7 mouse cellular contexts compared by ENCODE assay signal in genomic region chr15:79777749-79778148, GRCm38 (mm10). TPM values are rescaled to one million over a fixed set of nuclear protein-coding genes. Genes with fewer than 3 reads are reported as not detected.
DNase-seq lines count a peak whose midpoint lies in the region; ATAC-seq and TF ChIP-seq lines count a peak whose summit lies in the region.

Gene Dnal4, minus strand, starts transcription at chr15:79777849.

- no peak within 1 kb of the TSS for H3K27ac ChIP-seq in forebrain, embryonic 12.5 days
- no peak within 1 kb of the TSS for H3K27ac ChIP-seq in intestine, embryonic 14.5 days (ENCODE audit: low read depth)
- H3K27ac ChIP-seq in midbrain, postnatal 0 days (ENCODE audit: low read depth, low read length): no peak within 1 kb of the TSS

- no peak for ATAC-seq in forebrain, embryonic 12.5 days (ENCODE audit: low FRiP score)
- ATAC-seq in intestine, embryonic 14.5 days (replicated peaks; ENCODE audit: low FRiP score, low TSS enrichment, low read depth): no peak
- ATAC-seq in midbrain, postnatal 0 days (ENCODE audit: low FRiP score): no peak
- ATAC-seq in CD4-positive, CD25-positive, alpha-beta regulatory T cell, adult 4 months: no peak

- H3K4me2 ChIP-seq in forebrain, embryonic 12.5 days: no peak within 1 kb of the TSS
- no peak within 1 kb of the TSS for H3K4me2 ChIP-seq in intestine, embryonic 14.5 days (ENCODE audit: low read length)
- H3K4me2 ChIP-seq in midbrain, postnatal 0 days (ENCODE audit: low read depth, low read length, poor library complexity, severe bottlenecking): no peak within 1 kb of the TSS

- H3K4me3 ChIP-seq in forebrain, embryonic 12.5 days (replicated peaks): no peak within 1 kb of the TSS
- H3K4me3 ChIP-seq in intestine, embryonic 14.5 days (ENCODE audit: low read depth, low read length): no peak within 1 kb of the TSS
- H3K4me3 ChIP-seq in midbrain, postnatal 0 days (ENCODE audit: low read depth, low read length): no peak within 1 kb of the TSS

- no peak for TF ChIP-seq CTCF in midbrain, postnatal 0 days (IDR thresholded peaks at IDR 0.05)

- H3K9me3 ChIP-seq in forebrain, embryonic 12.5 days: no peaks in the 10 kb centered on the region
- no peaks in the 10 kb centered on the region for H3K9me3 ChIP-seq in intestine, embryonic 14.5 days (ENCODE audit: control insufficient read depth, low read length)
- no peaks in the 10 kb centered on the region for H3K9me3 ChIP-seq in midbrain, postnatal 0 days (ENCODE audit: low read length)

- H3K4me1 ChIP-seq in forebrain, embryonic 12.5 days: peaks cover 18% of the 10 kb centered on the region
- H3K4me1 ChIP-seq in intestine, embryonic 14.5 days (replicated peaks; ENCODE audit: control insufficient read depth, insufficient read depth, low read length): peaks cover 14% of the 10 kb centered on the region
- peaks cover 12% of the 10 kb centered on the region for H3K4me1 ChIP-seq in midbrain, postnatal 0 days (ENCODE audit: insufficient read depth, low read length)

- H3K9ac ChIP-seq in forebrain, embryonic 12.5 days: no peak within 1 kb of the TSS
- H3K9ac ChIP-seq in intestine, embryonic 14.5 days (ENCODE audit: low read length): no peak within 1 kb of the TSS
- H3K9ac ChIP-seq in midbrain, postnatal 0 days (replicated peaks; ENCODE audit: low read length, poor library complexity, severe bottlenecking): no peak within 1 kb of the TSS

- H3K27me3 ChIP-seq in forebrain, embryonic 12.5 days: 0 out of 2 replicates have a peak, but pooled peaks cover 3% of the 10 kb centered on the region
- H3K27me3 ChIP-seq in intestine, embryonic 14.5 days (replicated peaks; ENCODE audit: control insufficient read depth, insufficient read depth, low read length): no peaks in the 10 kb centered on the region
- H3K27me3 ChIP-seq in midbrain, postnatal 0 days (ENCODE audit: insufficient read depth, low read length): no peaks in the 10 kb centered on the region

- DNase-seq in thymus, postnatal 0 days (ENCODE audit: low spot score): no peak
- no peak for DNase-seq in thymus, postnatal 25 days
- DNase-seq in intestine, embryonic 14.5 days (ENCODE audit: low spot score): no peak
- DNase-seq in midbrain, postnatal 0 days (ENCODE audit: low spot score): no peak
- no peak for DNase-seq in cerebellum, adult 9-11 months

- no peaks in the 10 kb centered on the region for H3K36me3 ChIP-seq in forebrain, embryonic 12.5 days (replicated peaks)
- no peaks in the 10 kb centered on the region for H3K36me3 ChIP-seq in intestine, embryonic 14.5 days (ENCODE audit: control insufficient read depth, insufficient read depth, low read length)
- H3K36me3 ChIP-seq in midbrain, postnatal 0 days (ENCODE audit: insufficient read depth, low read length): no peaks in the 10 kb centered on the region

RNA-seq across cellular contexts. Expression of gene Dnal4, which starts in this region (rescaled TPM):
- polyA plus RNA-seq in thymus, postnatal 0 days (2015; fragmentation: Nextera tagmentation; extraction: Ambion mirVana): 39.6 and 42.7 TPM in 2 replicates
- 76.7 and 78.3 TPM in 2 replicates for polyA plus RNA-seq in forebrain, embryonic 12.5 days (2016; fragmentation: Nextera tagmentation; extraction: Ambion mirVana)
- 47.5 and 52.0 TPM in 2 replicates for polyA plus RNA-seq in intestine, embryonic 14.5 days (2014; fragmentation: Nextera tagmentation; extraction: Ambion mirVana)
- total RNA-seq in midbrain, postnatal 0 days (2014; rRNA removed): 40.8 and 44.0 TPM in 2 replicates
- 55.9 and 59.7 TPM in 2 replicates for polyA plus RNA-seq in midbrain, postnatal 0 days (2015; fragmentation: Nextera tagmentation; extraction: Ambion mirVana)
- polyA plus RNA-seq in CD4-positive, CD25-positive, alpha-beta regulatory T cell, adult 4 months (2017; shearing (Covaris generic)): 10 to 100 TPM in 1 of 2 experiments, 1 to 10 TPM in 1; 6.9 to 10.4 TPM
